Mouse (Mus musculus) myocyte (in vitro differentiated cells): Measurements from ENCODE around the gene Setd7. TPM values are rescaled to one million over a fixed set of nuclear protein-coding genes. Genes with fewer than 3 reads are reported as not detected.

Experiments
- H3K27me3 ChIP-seq: one replicate; pipeline ENCODE4 v1.6.1; 2011; ENCODE audit not compliant: control insufficient read depth, insufficient read depth, insufficient read length
- H3K36me3 ChIP-seq: one replicate; pipeline ENCODE4 v1.6.1; 2011; ENCODE audit not compliant: control insufficient read depth, insufficient read depth
- H3K4me2 ChIP-seq: one replicate; pipeline ENCODE4 v1.6.1; 2011; ENCODE audit warnings: low read depth, control low read depth
- H3K4me3 ChIP-seq: one replicate; pipeline ENCODE4 v1.5.1; 2011; ENCODE audit warnings: mild to moderate bottlenecking, control low read depth, moderate library complexity
- H3K79me2 ChIP-seq: one replicate; pipeline ENCODE4 v1.6.1; 2011; ENCODE audit not compliant: control insufficient read depth, insufficient read depth
- H3ac ChIP-seq: one replicate; pipeline ENCODE4 v1.6.1; 2011; ENCODE audit not compliant: control insufficient read depth, insufficient read length
- CEBPB ChIP-seq: IDR thresholded peaks from 2 replicates; pipeline ENCODE4 v1.6.1; 2011; ENCODE audit warnings: mild to moderate bottlenecking, moderate library complexity; ENCODE audit not compliant: poor library complexity, insufficient read depth, severe bottlenecking
- E2F4 ChIP-seq: IDR thresholded peaks from one replicate; pipeline ENCODE4 v1.6.1; 2011; ENCODE audit warnings: mild to moderate bottlenecking, control low read depth, moderate library complexity; ENCODE audit not compliant: insufficient read depth
- MAX ChIP-seq: IDR thresholded peaks from one replicate; pipeline ENCODE4 v1.6.1; 2011; ENCODE audit warnings: low read depth, mild to moderate bottlenecking, control low read depth
- MYOD1 ChIP-seq, 3 experiments: IDR thresholded peaks; one replicate each; pipeline ENCODE4 v1.6.1; 2011; ENCODE audit warnings: control low read depth in 2 of 3, low read depth in 2 of 3, mild to moderate bottlenecking in 2 of 3, moderate library complexity in 1 of 3; ENCODE audit not compliant: insufficient read length in 2 of 3, control insufficient read depth in 1 of 3
- MYOG ChIP-seq, 3 experiments: IDR thresholded peaks; one replicate each; pipeline ENCODE4 v1.6.1; 2011; ENCODE audit warnings: control low read depth in 2 of 3, low read depth in 2 of 3, mild to moderate bottlenecking in 2 of 3; ENCODE audit not compliant: insufficient read length in 2 of 3, control insufficient read depth in 1 of 3, insufficient read depth in 1 of 3
- POLR2A ChIP-seq: IDR thresholded peaks from one replicate; pipeline ENCODE4 v1.6.1; 2011; ENCODE audit warnings: low read depth, mild to moderate bottlenecking, control low read depth, moderate library complexity; ENCODE audit not compliant: insufficient read length
- POLR2AphosphoS2 ChIP-seq: IDR thresholded peaks from one replicate; pipeline ENCODE4 v1.6.1; 2011; ENCODE audit warnings: low read depth, control low read depth; ENCODE audit not compliant: insufficient read length
- REST ChIP-seq: IDR thresholded peaks from one replicate; pipeline ENCODE4 v1.6.1; 2011; ENCODE audit warnings: mild to moderate bottlenecking, control low read depth, moderate library complexity; ENCODE audit not compliant: insufficient read depth, insufficient read length
- SRF ChIP-seq: IDR thresholded peaks from one replicate; pipeline ENCODE4 v1.6.1; 2011; ENCODE audit warnings: low read depth; ENCODE audit not compliant: control insufficient read depth, insufficient read length
- TCF12 ChIP-seq: IDR thresholded peaks from one replicate; pipeline ENCODE4 v1.6.1; 2011; ENCODE audit warnings: mild to moderate bottlenecking, control low read depth; ENCODE audit not compliant: poor library complexity, insufficient read depth, severe bottlenecking
- TCF3 ChIP-seq: IDR thresholded peaks from one replicate; pipeline ENCODE4 v1.6.1; 2011; ENCODE audit warnings: low read depth, control low read depth; ENCODE audit not compliant: insufficient read length
- USF1 ChIP-seq: IDR thresholded peaks from one replicate; pipeline ENCODE4 v1.6.1; 2011; ENCODE audit warnings: low read depth, mild to moderate bottlenecking, control low read depth, moderate library complexity
- polyA plus RNA-seq: library from polyadenylated mRNA; unstranded; fragments of >200 nt; fragmentation: generic; extraction: Trizol; gene quantifications from one replicate; pipeline ENCODE4 v1.2.1, GENCODE M21; 2012; ENCODE audit warnings: missing spikeins

The Setd7 gene
- polyA plus RNA-seq, 1 experiment = 11.8 TPM

GRCm38 (mm10) chr3:51481881-51482280 is 78.8 kb downstream of the Setd7 start:
- H3K4me2 ChIP-seq = no peak overlapping the region
- no peak overlapping the region for H3ac ChIP-seq
- H3K36me3 ChIP-seq = no peaks in the 10 kb centered on the region
- peaks cover 24% of the 10 kb centered on the region for H3K79me2 ChIP-seq
- no peak for TF ChIP-seq MAX
- no peak for TF ChIP-seq CEBPB
- no peak for TF ChIP-seq USF1
- TF ChIP-seq TCF12 = no peak
- no peak for TF ChIP-seq MYOD1 (IDR thresholded peaks at IDR 0.05; ENCODE audit: control insufficient read depth in 1 of 3, insufficient read length in 2 of 3, low read depth in 2 of 3)
- no peak for TF ChIP-seq E2F4
- H3K4me3 ChIP-seq = no peak overlapping the region
- H3K27me3 ChIP-seq = no peaks in the 10 kb centered on the region

GRCm38 (mm10) chr3:51481059-51481458 is 79.6 kb downstream of the Setd7 start:
- no peak overlapping the region for H3K4me2 ChIP-seq
- H3ac ChIP-seq = no peak overlapping the region
- H3K4me3 ChIP-seq = no peak overlapping the region
- peaks cover 16% of the 10 kb centered on the region for H3K79me2 ChIP-seq
- no peak for TF ChIP-seq MYOD1 (IDR thresholded peaks at IDR 0.05; ENCODE audit: control insufficient read depth in 1 of 3, insufficient read length in 2 of 3, low read depth in 2 of 3)
- TF ChIP-seq TCF12 = no peak
- no peak for TF ChIP-seq USF1
- no peak for TF ChIP-seq MYOG (IDR thresholded peaks at IDR 0.05; ENCODE audit: control insufficient read depth in 1 of 3, insufficient read depth in 1 of 3, insufficient read length in 2 of 3, low read depth in 2 of 3)
- no peak for TF ChIP-seq MAX
- no peak for TF ChIP-seq SRF
- TF ChIP-seq REST = no peak
- no peak for TF ChIP-seq POLR2A
- TF ChIP-seq POLR2AphosphoS2 = no peak
- TF ChIP-seq CEBPB = no peak
- TF ChIP-seq TCF3 = no peak
- TF ChIP-seq E2F4 = no peak
- H3K27me3 ChIP-seq = no peaks in the 10 kb centered on the region
- H3K36me3 ChIP-seq = no peaks in the 10 kb centered on the region

- no peak overlapping the region for H3K4me3 ChIP-seq
- H3ac ChIP-seq = no peak overlapping the region
- H3K36me3 ChIP-seq = no peaks in the 10 kb centered on the region
- no peaks in the 10 kb centered on the region for H3K27me3 ChIP-seq
- no peak overlapping the region for H3K4me2 ChIP-seq
- no peak for TF ChIP-seq MAX
- TF ChIP-seq POLR2AphosphoS2 = peak; percentile 63
- H3K79me2 ChIP-seq = peaks cover 5% of the 10 kb centered on the region
Measured at GRCm38 (mm10) chr3:51479893-51480292, 80.8 kb downstream of the Setd7 start.

GRCm38 (mm10) chr3:51475706-51476105 is 85.0 kb downstream of the Setd7 start:
- Histone ChIP-seq H3K4me2 (no peak overlapping the region), H3ac (no peak overlapping the region), H3K79me2 (no peaks in the 10 kb centered on the region), H3K27me3 (no peaks in the 10 kb centered on the region), H3K36me3 (peaks cover 27% of the 10 kb centered on the region), H3K4me3 (no peak overlapping the region)
- TF ChIP-seq REST = no peak
- no peak for TF ChIP-seq MYOD1 (IDR thresholded peaks at IDR 0.05; ENCODE audit: control insufficient read depth in 1 of 3, insufficient read length in 2 of 3, low read depth in 2 of 3)
- no peak for TF ChIP-seq POLR2AphosphoS2
- TF ChIP-seq SRF = no peak
- TF ChIP-seq E2F4 = no peak
- no peak for TF ChIP-seq MAX
- no peak for TF ChIP-seq CEBPB
- TF ChIP-seq TCF3 = no peak
- TF ChIP-seq POLR2A = no peak
- no peak for TF ChIP-seq USF1
- no peak for TF ChIP-seq TCF12
- TF ChIP-seq MYOG (IDR thresholded peaks at IDR 0.05; ENCODE audit: control insufficient read depth in 1 of 3, insufficient read depth in 1 of 3, insufficient read length in 2 of 3, low read depth in 2 of 3) = no peak

- H3K4me3 ChIP-seq = no peak overlapping the region
- H3K36me3 ChIP-seq = peaks cover 82% of the 10 kb centered on the region
- no peaks in the 10 kb centered on the region for H3K27me3 ChIP-seq
- no peak overlapping the region for H3K4me2 ChIP-seq
- TF ChIP-seq E2F4 (no peak), REST (no peak), MAX (no peak), SRF (no peak), MYOD1 (IDR thresholded peaks at IDR 0.05; ENCODE audit: control insufficient read depth in 1 of 3, insufficient read length in 2 of 3, low read depth in 2 of 3) (no peak), TCF12 (no peak), POLR2AphosphoS2 (no peak), MYOG (IDR thresholded peaks at IDR 0.05; ENCODE audit: control insufficient read depth in 1 of 3, insufficient read depth in 1 of 3, insufficient read length in 2 of 3, low read depth in 2 of 3) (no peak), USF1 (no peak), POLR2A (no peak), TCF3 (no peak), CEBPB (no peak)
- no peaks in the 10 kb centered on the region for H3K79me2 ChIP-seq
- H3ac ChIP-seq = no peak overlapping the region
Measured at GRCm38 (mm10) chr3:51468530-51468929, 92.1 kb downstream of the Setd7 start.

Other genes with a start within 250 kb of the Setd7 start
- 18.2 TPM for gene Elf2, start 220.2 kb downstream of the Setd7 start, polyA plus RNA-seq
- gene Mgarp, start 164.1 kb downstream of the Setd7 start, polyA plus RNA-seq = 0.88 TPM
- 584 TPM for gene Ndufc1, start 151.9 kb downstream of the Setd7 start, polyA plus RNA-seq
- gene Naa15, start 145.7 kb downstream of the Setd7 start, polyA plus RNA-seq = 8.4 TPM
- 8.0 TPM for gene Rab33b, start 77.0 kb downstream of the Setd7 start, polyA plus RNA-seq
- 3.0 TPM for gene Mgst2, start 99.5 kb upstream of the Setd7 start, polyA plus RNA-seq